Mouse (Mus musculus): Measurements from ENCODE around the gene Cdc16. TPM values are rescaled to one million over a fixed set of nuclear protein-coding genes. Genes with fewer than 3 reads are reported as not detected.

Gene Cdc16
- polyA plus RNA-seq, 1 experiment from 2014 or later = 211 TPM

- H3K27ac ChIP-seq (ENCODE audit: low read length) = 0 out of 2 replicates have a peak overlapping the region, but pooled peaks have one; percentile 39
- no peak overlapping the region for H3K4me2 ChIP-seq (replicated peaks; ENCODE audit: low read depth, low read length)
- no peak overlapping the region for H3K4me3 ChIP-seq (ENCODE audit: low read depth, low read length)
- no peaks in the 10 kb centered on the region for H3K36me3 ChIP-seq (ENCODE audit: control insufficient read depth, insufficient read depth, low read length)
- H3K27me3 ChIP-seq (ENCODE audit: control insufficient read depth, insufficient read depth, low read length) = no peaks in the 10 kb centered on the region
- H3K9me3 ChIP-seq (ENCODE audit: control insufficient read depth, low read depth, low read length) = no peaks in the 10 kb centered on the region
- ATAC-seq (ENCODE audit: insufficient number of reproducible peaks, insufficient read depth, low FRiP score, low read depth) = 0 out of 2 replicates have a peak, but pooled peaks have one; percentile 42
- peaks cover 5% of the 10 kb centered on the region; the same call in 1 of the 2 replicates for H3K4me1 ChIP-seq (ENCODE audit: control insufficient read depth, insufficient read depth, low read length)
- WGBS = 9% methylated on average over 3 of the region's 3 CpGs
- no peak overlapping the region for H3K9ac ChIP-seq (replicated peaks; ENCODE audit: low read depth, low read length)
Observed at GRCm38 (mm10) chr8:13747626-13748025, 9.8 kb upstream of the Cdc16 start.

DNA sequence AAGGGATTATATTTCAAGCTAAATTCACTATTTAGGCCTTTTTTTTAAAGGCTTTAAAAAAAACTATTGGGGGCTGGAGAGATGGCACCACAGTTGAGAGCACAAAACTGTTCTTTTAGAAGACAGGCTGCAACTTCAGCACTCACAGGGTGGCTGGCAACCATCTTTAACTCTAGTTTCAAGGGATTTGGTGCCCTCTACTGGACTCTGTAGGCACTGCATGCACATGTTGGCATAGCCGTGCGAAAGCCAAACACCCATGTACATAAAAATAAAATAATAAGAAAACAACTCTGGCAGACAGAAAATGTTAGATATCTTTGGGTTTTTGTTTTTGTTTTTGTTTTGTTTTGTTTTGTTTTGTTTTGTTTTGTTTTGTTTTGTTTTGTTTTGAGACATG lies 3.8 kb upstream of the Cdc16 start:
- Histone ChIP-seq H3K4me3 (ENCODE audit: low read depth, low read length) (no peak overlapping the region), H3K9ac (replicated peaks; ENCODE audit: low read depth, low read length) (no peak overlapping the region), H3K27ac (ENCODE audit: low read length) (no peak overlapping the region), H3K27me3 (ENCODE audit: control insufficient read depth, insufficient read depth, low read length) (no peaks in the 10 kb centered on the region), H3K9me3 (ENCODE audit: control insufficient read depth, low read depth, low read length) (no peaks in the 10 kb centered on the region), H3K36me3 (ENCODE audit: control insufficient read depth, insufficient read depth, low read length) (no peaks in the 10 kb centered on the region), H3K4me1 (ENCODE audit: control insufficient read depth, insufficient read depth, low read length) (peaks cover 7% of the 10 kb centered on the region; the same call in 1 of the 2 replicates), H3K4me2 (replicated peaks; ENCODE audit: low read depth, low read length) (no peak overlapping the region)
- 22% methylated on average over 2 of the region's 2 CpGs for WGBS
- ATAC-seq (ENCODE audit: insufficient number of reproducible peaks, insufficient read depth, low FRiP score, low read depth) = no peak

DNA sequence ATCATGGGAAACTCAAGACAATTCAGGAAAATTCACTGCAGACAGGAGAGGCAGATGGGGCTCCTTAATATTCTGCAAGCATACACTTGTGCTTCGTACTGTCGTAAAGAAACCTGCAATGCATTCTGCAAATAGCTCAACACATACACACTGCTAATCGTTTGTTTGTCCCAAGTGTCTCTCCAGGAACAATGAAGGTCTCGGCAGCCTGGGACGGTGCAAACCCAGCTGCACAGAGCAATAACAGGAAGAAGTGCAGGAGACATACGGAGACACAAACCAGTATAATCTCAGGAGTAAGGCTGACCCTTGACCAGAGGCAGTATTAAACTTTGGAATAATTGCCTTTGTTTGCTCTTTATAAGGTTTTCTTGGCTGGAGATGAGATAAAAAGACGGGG lies 996 bp upstream of the Cdc16 start:
- Histone ChIP-seq H3K27me3 (ENCODE audit: control insufficient read depth, insufficient read depth, low read length) (no peaks in the 10 kb centered on the region), H3K9ac (replicated peaks; ENCODE audit: low read depth, low read length) (no peak overlapping the region), H3K4me1 (ENCODE audit: control insufficient read depth, insufficient read depth, low read length) (peaks cover 13% of the 10 kb centered on the region; the same call in 1 of the 2 replicates), H3K4me3 (ENCODE audit: low read depth, low read length) (no peak overlapping the region), H3K36me3 (ENCODE audit: control insufficient read depth, insufficient read depth, low read length) (peaks cover 6% of the 10 kb centered on the region), H3K9me3 (ENCODE audit: control insufficient read depth, low read depth, low read length) (no peaks in the 10 kb centered on the region), H3K4me2 (replicated peaks; ENCODE audit: low read depth, low read length) (no peak overlapping the region), H3K27ac (ENCODE audit: low read length) (no peak overlapping the region)
- ATAC-seq (ENCODE audit: insufficient number of reproducible peaks, insufficient read depth, low FRiP score, low read depth) = no peak
- 65% methylated on average over 7 of the region's 7 CpGs for WGBS

- H3K27ac ChIP-seq (ENCODE audit: low read length) = peak overlapping the region; percentile 75
- H3K4me2 ChIP-seq (replicated peaks; ENCODE audit: low read depth, low read length) = peak overlapping the region; percentile 62
- H3K4me1 ChIP-seq (ENCODE audit: control insufficient read depth, insufficient read depth, low read length) = peaks cover 13% of the 10 kb centered on the region; the same call in 1 of the 2 replicates
- peak overlapping the region; percentile 95 for H3K4me3 ChIP-seq (ENCODE audit: low read depth, low read length)
- under 1% methylated on average over 38 of the region's 38 CpGs for WGBS
- H3K9ac ChIP-seq (replicated peaks; ENCODE audit: low read depth, low read length) = peak overlapping the region; percentile 91
- no peaks in the 10 kb centered on the region for H3K27me3 ChIP-seq (ENCODE audit: control insufficient read depth, insufficient read depth, low read length)
- H3K36me3 ChIP-seq (ENCODE audit: control insufficient read depth, insufficient read depth, low read length) = peaks cover 17% of the 10 kb centered on the region
- no peaks in the 10 kb centered on the region for H3K9me3 ChIP-seq (ENCODE audit: control insufficient read depth, low read depth, low read length)
- peak; percentile 47 for ATAC-seq (ENCODE audit: insufficient number of reproducible peaks, insufficient read depth, low FRiP score, low read depth)
Observed at GRCm38 (mm10) chr8:13757805-13758727, 590 bp downstream of the Cdc16 start.

DNA sequence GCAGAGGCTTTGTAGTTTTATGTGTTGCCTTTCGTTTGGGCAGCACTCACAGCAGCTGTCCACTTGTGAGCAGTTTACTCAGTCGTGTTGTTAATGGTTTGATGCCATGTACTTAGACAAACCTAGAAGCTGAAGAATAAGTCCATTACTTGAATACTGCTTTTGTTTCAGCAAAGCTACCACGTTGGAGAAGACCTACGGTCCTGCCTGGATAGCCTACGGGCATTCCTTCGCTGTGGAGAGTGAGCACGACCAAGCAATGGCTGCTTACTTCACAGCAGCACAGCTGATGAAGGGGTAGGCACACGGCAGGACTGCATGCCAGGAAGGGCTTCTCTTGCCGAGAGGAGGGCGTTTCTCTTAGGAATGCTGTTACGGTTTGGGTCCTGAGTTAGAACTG lies 11.7 kb downstream of the Cdc16 start:
- 87% methylated on average over 11 of the region's 11 CpGs for WGBS
- H3K36me3 ChIP-seq (ENCODE audit: control insufficient read depth, insufficient read depth, low read length) = peaks cover 85% of the 10 kb centered on the region

DNA sequence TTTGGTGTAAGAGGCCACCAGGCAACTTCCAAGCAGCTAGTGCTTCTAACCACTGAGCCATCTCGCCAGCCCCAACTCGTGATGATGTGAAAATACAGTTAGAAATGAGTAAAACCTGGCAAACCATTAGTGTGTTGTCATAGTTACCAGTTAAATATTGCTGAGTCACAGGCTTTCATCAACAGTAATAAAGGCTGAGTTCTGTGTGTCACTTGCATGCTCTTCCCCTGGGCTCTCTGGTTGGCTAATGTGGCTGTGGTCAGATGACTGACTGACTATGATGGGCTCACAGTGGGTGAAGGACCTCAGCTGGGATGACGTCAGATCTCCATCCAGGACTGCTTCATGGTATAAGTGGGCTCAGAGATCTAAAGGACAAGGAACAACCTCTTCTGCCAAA lies 23.1 kb downstream of the Cdc16 start:
- Histone ChIP-seq H3K27ac (ENCODE audit: low read length) (no peak overlapping the region), H3K4me1 (ENCODE audit: control insufficient read depth, insufficient read depth, low read length) (0 out of 2 replicates have a peak, but pooled peaks cover 3% of the 10 kb centered on the region), H3K4me2 (replicated peaks; ENCODE audit: low read depth, low read length) (no peak overlapping the region), H3K9ac (replicated peaks; ENCODE audit: low read depth, low read length) (no peak overlapping the region), H3K9me3 (ENCODE audit: control insufficient read depth, low read depth, low read length) (no peaks in the 10 kb centered on the region), H3K27me3 (ENCODE audit: control insufficient read depth, insufficient read depth, low read length) (no peaks in the 10 kb centered on the region), H3K36me3 (ENCODE audit: control insufficient read depth, insufficient read depth, low read length) (peaks cover 59% of the 10 kb centered on the region), H3K4me3 (ENCODE audit: low read depth, low read length) (no peak overlapping the region)
- no peak for ATAC-seq (ENCODE audit: insufficient number of reproducible peaks, insufficient read depth, low FRiP score, low read depth)
- 85% methylated on average over 3 of the region's 3 CpGs for WGBS

More for the DNA sequence above, 11.7 kb downstream of the Cdc16 start:
- no peak overlapping the region for H3K4me2 ChIP-seq (replicated peaks; ENCODE audit: low read depth, low read length)
- H3K9me3 ChIP-seq (ENCODE audit: control insufficient read depth, low read depth, low read length) = no peaks in the 10 kb centered on the region
- no peak overlapping the region for H3K4me3 ChIP-seq (ENCODE audit: low read depth, low read length)
- no peak overlapping the region for H3K27ac ChIP-seq (ENCODE audit: low read length)
- no peaks in the 10 kb centered on the region for H3K27me3 ChIP-seq (ENCODE audit: control insufficient read depth, insufficient read depth, low read length)
- no peak overlapping the region for H3K9ac ChIP-seq (replicated peaks; ENCODE audit: low read depth, low read length)
- ATAC-seq (ENCODE audit: insufficient number of reproducible peaks, insufficient read depth, low FRiP score, low read depth) = no peak
- H3K4me1 ChIP-seq (ENCODE audit: control insufficient read depth, insufficient read depth, low read length) = no peaks in the 10 kb centered on the region

DNA sequence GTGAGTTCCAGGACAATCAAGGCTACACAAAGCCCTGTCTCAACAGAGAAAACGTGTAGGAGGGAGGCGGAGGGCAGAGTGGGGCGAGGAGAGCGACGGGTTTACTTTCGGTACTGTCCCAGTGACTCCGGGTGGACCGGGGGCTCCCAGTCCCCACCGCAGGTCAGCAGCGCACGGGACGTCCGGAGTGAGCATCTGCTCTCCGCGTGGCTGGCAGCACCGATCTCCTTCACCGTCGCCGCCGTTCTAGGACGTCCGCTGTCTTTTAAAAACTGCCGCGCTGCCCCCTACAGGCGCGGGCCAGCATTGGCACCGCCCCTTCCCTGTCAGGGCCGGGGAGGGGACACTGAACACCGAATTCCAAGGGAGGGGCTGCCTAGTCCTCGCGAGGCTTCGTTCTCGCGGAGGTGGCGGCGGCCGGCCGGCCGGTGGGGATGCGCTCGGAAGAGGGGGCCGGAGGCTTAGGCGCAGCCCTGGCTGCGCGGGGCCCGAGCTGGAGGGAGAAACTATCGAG lies 27.8 kb downstream of the Cdc16 start, which contains the start of gene Upf3a:
Gene Upf3a, plus strand, starts transcription at position 366 of the 514 bp plus-strand sequence.
- under 1% methylated on average over 47 of the region's 47 CpGs for WGBS
- Histone ChIP-seq H3K4me1 (ENCODE audit: control insufficient read depth, insufficient read depth, low read length) (0 out of 2 replicates have a peak, but pooled peaks cover 7% of the 10 kb centered on the region), H3K27ac (ENCODE audit: low read length) (peak within 1 kb of the TSS; percentile 98), H3K9ac (replicated peaks; ENCODE audit: low read depth, low read length) (peak within 1 kb of the TSS; percentile 92), H3K9me3 (ENCODE audit: control insufficient read depth, low read depth, low read length) (no peaks in the 10 kb centered on the region), H3K36me3 (ENCODE audit: control insufficient read depth, insufficient read depth, low read length) (peaks cover 32% of the 10 kb centered on the region), H3K4me2 (replicated peaks; ENCODE audit: low read depth, low read length) (peak within 1 kb of the TSS; percentile 85), H3K4me3 (ENCODE audit: low read depth, low read length) (peak within 1 kb of the TSS; percentile 65), H3K27me3 (ENCODE audit: control insufficient read depth, insufficient read depth, low read length) (no peaks in the 10 kb centered on the region)
- peak; percentile 92 for ATAC-seq (ENCODE audit: insufficient number of reproducible peaks, insufficient read depth, low FRiP score, low read depth)

DNA sequence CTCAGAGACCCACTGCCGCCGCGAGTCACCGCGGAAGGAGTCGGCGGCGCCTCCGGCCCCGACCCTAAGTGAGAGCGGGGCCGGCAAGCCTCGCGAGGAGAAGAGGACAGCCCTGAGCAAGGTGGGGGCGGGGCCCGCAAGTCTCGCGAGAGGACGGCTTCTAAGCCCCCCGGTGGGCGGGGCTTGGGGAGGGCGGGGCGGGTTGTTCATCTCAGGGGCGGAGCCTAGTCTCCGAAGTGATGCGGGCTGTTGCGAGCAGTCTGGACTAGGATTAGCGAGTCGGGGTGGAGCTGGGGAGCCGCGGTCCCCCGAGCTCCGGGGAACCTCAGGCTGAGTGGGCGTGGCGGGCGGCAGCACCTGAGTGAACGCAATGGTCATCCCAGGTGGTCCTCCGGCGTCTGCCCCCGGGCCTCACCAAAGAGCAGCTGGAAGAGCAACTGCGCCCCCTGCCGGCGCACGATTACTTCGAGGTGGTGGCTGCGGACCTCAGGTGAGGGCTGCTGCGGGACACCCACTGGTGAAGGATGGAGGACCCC lies 28.4 kb downstream of the Cdc16 start:
- peak overlapping the region; percentile 92 for H3K9ac ChIP-seq (replicated peaks; ENCODE audit: low read depth, low read length)
- peak; percentile 93 for ATAC-seq (ENCODE audit: insufficient number of reproducible peaks, insufficient read depth, low FRiP score, low read depth)
- WGBS = 1% methylated on average over 47 of the region's 47 CpGs
- H3K9me3 ChIP-seq (ENCODE audit: control insufficient read depth, low read depth, low read length) = no peaks in the 10 kb centered on the region
- H3K4me3 ChIP-seq (ENCODE audit: low read depth, low read length) = peak overlapping the region; percentile 65
- H3K4me1 ChIP-seq (ENCODE audit: control insufficient read depth, insufficient read depth, low read length) = 0 out of 2 replicates have a peak, but pooled peaks cover 7% of the 10 kb centered on the region
- H3K36me3 ChIP-seq (ENCODE audit: control insufficient read depth, insufficient read depth, low read length) = peaks cover 27% of the 10 kb centered on the region
- H3K27me3 ChIP-seq (ENCODE audit: control insufficient read depth, insufficient read depth, low read length) = no peaks in the 10 kb centered on the region
- H3K4me2 ChIP-seq (replicated peaks; ENCODE audit: low read depth, low read length) = peak overlapping the region; percentile 85
- H3K27ac ChIP-seq (ENCODE audit: low read length) = peak overlapping the region; percentile 98
